Mouse (Mus musculus) olfactory bulb, adult 2 months (tissue): ENCODE data around the gene Aig1. TPM values are rescaled to one million over a fixed set of nuclear protein-coding genes. Genes with fewer than 3 reads are reported as not detected.

ENCODE experiments used
- H3K27ac ChIP-seq: fragments of 200-500 bp; 2 replicates; pipeline ENCODE4 v1.5.1; 2012; ENCODE audit warnings: low read depth, low read length; ENCODE audit not compliant: insufficient read depth
- H3K4me1 ChIP-seq: fragments of 200-500 bp; 2 replicates; pipeline ENCODE4 v1.6.1; 2012; ENCODE audit warnings: low read length; ENCODE audit not compliant: control insufficient read depth, insufficient read depth
- H3K4me3 ChIP-seq: fragments of 200-500 bp; 2 replicates; pipeline ENCODE4 v1.5.1; 2012; ENCODE audit warnings: mild to moderate bottlenecking, low read depth, low read length, moderate library complexity; ENCODE audit not compliant: insufficient read depth
- CTCF ChIP-seq: fragments of 200-500 bp; IDR thresholded peaks from 2 replicates; pipeline ENCODE4 v1.5.1; 2012; ENCODE audit warnings: low read depth, mild to moderate bottlenecking, low read length, moderate library complexity; ENCODE audit not compliant: insufficient read depth
- POLR2A ChIP-seq: fragments of 200-500 bp; IDR thresholded peaks from 2 replicates; pipeline ENCODE4 v1.6.1; 2012; ENCODE audit warnings: mild to moderate bottlenecking, low read depth, low read length, moderate library complexity; ENCODE audit not compliant: insufficient read depth
- WGBS: fragments of 180-500 bp; shearing (Covaris S2); methylation state at CpG from one replicate; pipeline ENCODE4 v1.1.7; 2018; 5-methylcytosine and 5-hydroxymethylcytosine counted together
- polyA plus RNA-seq: library from polyadenylated mRNA; stranded (reverse); fragments of >200 nt; gene quantifications from 2 replicates; pipeline ENCODE4 v1.2.4, GENCODE M21; 2012; ENCODE audit warnings: low replicate concordance; ENCODE audit not compliant: missing spikeins, insufficient read depth, insufficient read length

Aig1 gene
- polyA plus RNA-seq, 1 experiment, result not detected

DNA sequence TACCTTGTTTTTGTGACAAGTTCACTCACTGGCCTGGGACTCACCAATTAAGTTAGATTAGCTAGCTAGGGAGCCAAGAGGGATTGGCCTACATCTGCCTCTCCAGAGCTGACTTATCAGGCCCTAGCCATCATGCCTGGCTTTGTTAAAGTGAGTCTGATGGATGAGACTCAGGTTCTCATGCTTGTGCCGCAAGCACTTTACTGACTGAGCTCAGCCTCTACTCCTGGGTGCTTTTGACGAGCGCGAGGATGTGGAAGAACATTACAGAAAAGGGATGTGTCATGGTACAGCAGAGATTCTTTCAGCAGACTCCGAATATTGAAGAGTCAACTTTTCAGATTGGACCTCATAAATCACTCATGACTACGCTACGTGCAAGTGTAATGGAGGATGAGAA, 12.8 kb downstream of the Aig1 start:
- Histone ChIP-seq H3K4me1 (peaks cover 3% of the 10 kb centered on the region; the same call in 1 of the 2 replicates), H3K27ac (no peak overlapping the region), H3K4me3 (no peak overlapping the region)
- no peak for TF ChIP-seq CTCF
- TF ChIP-seq POLR2A, result no peak
- 97% methylated on average over 7 of the region's 7 CpGs for WGBS

GRCm38 (mm10) chr10:13855111-13855510, 13.7 kb downstream of the Aig1 start:
- TF ChIP-seq POLR2A (no peak), CTCF (no peak)
- WGBS, result 92% methylated on average over 3 of the region's 3 CpGs
- no peak overlapping the region for H3K4me3 ChIP-seq
- no peak overlapping the region for H3K27ac ChIP-seq
- peaks cover 2% of the 10 kb centered on the region; the same call in 1 of the 2 replicates for H3K4me1 ChIP-seq

DNA sequence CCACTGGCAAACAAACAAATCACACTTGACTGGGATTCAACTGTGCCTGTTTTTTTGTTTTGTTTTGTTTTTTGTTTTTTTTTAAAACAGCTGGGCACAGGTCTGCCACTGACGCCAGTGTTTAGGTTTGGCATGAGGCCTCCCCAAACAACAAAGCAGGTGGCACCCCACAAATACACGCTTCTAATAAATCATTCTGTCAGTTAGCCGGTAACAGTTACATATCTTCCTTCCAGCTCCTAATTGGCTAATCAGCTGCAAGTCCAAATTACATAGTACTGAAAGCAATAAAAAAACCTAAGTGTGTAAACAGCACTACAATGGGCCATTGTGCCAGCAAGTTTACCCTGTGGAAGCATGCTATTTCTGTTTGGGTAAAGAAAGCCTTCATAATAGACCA, 18.7 kb downstream of the Aig1 start:
- Histone ChIP-seq H3K4me1 (no peaks in the 10 kb centered on the region), H3K27ac (no peak overlapping the region), H3K4me3 (no peak overlapping the region)
- TF ChIP-seq POLR2A (no peak), CTCF (no peak)
- 33% methylated on average over 3 of the region's 3 CpGs for WGBS

- WGBS, result 65% methylated on average over 2 of the region's 2 CpGs
- H3K4me3 ChIP-seq, result no peak overlapping the region
- H3K27ac ChIP-seq, result no peak overlapping the region
- no peak for TF ChIP-seq CTCF
- no peak for TF ChIP-seq POLR2A
- H3K4me1 ChIP-seq, result no peaks in the 10 kb centered on the region
Measured at GRCm38 (mm10) chr10:13849205-13849604, 19.6 kb downstream of the Aig1 start.

DNA sequence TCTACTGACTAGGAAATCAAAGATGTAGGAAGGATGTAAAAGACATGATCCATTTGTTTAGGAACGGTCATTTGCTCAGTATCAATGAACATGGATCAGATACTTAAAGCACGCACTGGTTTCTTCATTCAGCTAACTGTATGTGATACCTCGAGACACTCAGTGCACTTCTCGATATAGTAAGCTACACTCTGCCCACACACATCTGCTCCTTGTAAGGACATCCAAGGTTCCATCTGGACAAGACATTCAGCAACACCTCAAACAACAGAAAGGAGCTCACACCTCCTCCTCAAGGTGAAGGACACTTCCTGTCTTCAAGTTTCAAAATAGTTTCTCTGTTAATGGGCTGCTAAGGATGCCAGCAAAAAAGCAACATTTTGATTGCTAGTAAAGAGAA, 23.9 kb downstream of the Aig1 start:
- 0 out of 2 replicates have a peak, but pooled peaks cover 2% of the 10 kb centered on the region for H3K4me1 ChIP-seq
- no peak overlapping the region for H3K4me3 ChIP-seq
- 69% methylated on average over 4 of the region's 4 CpGs for WGBS
- H3K27ac ChIP-seq, result no peak overlapping the region
- no peak for TF ChIP-seq CTCF

- Histone ChIP-seq H3K4me1 (0 out of 2 replicates have a peak, but pooled peaks cover 2% of the 10 kb centered on the region), H3K27ac (no peak overlapping the region), H3K4me3 (no peak overlapping the region)
- WGBS, result 61% methylated on average over 3 of the region's 3 CpGs
- TF ChIP-seq CTCF (no peak), POLR2A (no peak)
Measured at GRCm38 (mm10) chr10:13843746-13844145, 25.0 kb downstream of the Aig1 start.

DNA sequence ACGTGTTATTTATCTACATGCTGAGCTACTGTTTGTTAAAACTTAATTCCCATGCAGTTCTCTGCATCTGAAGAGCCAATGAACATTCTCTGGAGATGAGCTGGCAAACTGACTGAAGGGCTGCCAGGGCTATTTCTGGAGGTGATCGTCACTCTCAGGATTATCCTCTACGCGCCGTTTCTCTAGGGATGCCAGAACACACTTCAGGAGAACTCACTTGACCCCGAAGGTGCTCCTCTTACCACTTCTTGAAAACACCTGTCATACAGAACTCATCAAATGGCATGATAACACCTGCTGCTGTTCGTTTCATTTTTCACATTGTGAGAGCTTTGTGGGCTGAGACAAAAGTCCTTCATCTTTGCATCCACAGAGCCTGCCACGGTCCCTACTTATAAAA, 25.9 kb downstream of the Aig1 start:
- WGBS, result 65% methylated on average over 8 of the region's 8 CpGs
- H3K27ac ChIP-seq, result no peak overlapping the region
- TF ChIP-seq CTCF (no peak), POLR2A (no peak)
- peaks cover 6% of the 10 kb centered on the region for H3K4me1 ChIP-seq
- H3K4me3 ChIP-seq, result no peak overlapping the region

GRCm38 (mm10) chr10:13838511-13839126, 30.2 kb downstream of the Aig1 start:
- TF ChIP-seq POLR2A (no peak), CTCF (no peak)
- 87% methylated on average over 6 of the region's 6 CpGs for WGBS
- Histone ChIP-seq H3K4me1 (peaks cover 11% of the 10 kb centered on the region), H3K27ac (no peak overlapping the region), H3K4me3 (no peak overlapping the region)

- TF ChIP-seq CTCF (no peak), POLR2A (no peak)
- no peak overlapping the region for H3K4me3 ChIP-seq
- peaks cover 13% of the 10 kb centered on the region for H3K4me1 ChIP-seq
- peak overlapping the region; percentile 28; the same call in 1 of the 2 replicates for H3K27ac ChIP-seq
- 80% methylated on average over 21 of the region's 21 CpGs for WGBS
Measured at GRCm38 (mm10) chr10:13837709-13838456, 30.9 kb downstream of the Aig1 start.
